Mouse (Mus musculus): ENCODE results near the gene Cep128. TPM values are rescaled to one million over a fixed set of nuclear protein-coding genes. Genes with fewer than 3 reads are reported as not detected.

Cep128 gene
- total RNA-seq, 1 experiment from 2014 or later = 5.4 TPM

DNA sequence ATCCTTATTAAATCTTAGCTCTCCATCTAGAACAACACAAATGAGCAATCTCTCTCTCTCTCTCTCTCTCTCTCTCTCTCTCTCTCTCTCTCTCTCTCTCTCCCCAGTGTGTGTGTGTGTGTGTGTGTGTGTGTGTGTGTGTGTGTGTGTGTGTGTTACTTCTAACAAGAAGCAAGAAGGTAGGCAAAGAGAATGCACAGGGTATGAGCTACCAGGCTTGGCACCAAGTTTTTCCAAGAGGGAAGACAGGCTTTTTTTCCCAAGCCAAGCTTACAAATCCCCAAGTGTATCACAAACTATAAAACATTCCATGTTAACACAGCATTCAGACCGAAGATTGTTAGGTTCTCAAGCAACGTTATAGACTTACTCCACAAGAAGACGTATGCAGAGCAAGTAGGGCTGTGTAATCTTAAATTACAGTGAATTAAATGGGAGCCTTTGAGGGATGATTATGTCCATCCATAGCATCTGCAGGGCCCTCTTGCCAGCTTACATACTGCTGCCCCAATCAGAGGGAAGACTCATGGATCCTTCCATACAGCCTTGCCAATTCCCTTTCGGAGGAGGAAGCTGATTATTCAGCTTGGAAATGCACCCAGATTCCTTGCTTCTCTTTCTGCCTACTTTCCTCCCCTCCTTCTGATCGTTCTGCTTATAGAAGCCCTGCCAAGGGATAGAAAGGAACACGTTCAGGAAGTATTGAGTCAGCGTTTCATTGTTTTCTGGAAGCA is 429.3 kb downstream of the Cep128 start:
- DNase-seq = no peak

Small RNAs within 50 kb of the gene (microRNA-seq; reads per million reads assigned to microRNA genes)
- 0 reads per million in 2 experiments for gene Gm44370

Other genes starting within 250 kb of the Cep128 start
- 1.3 and 1.8 TPM in 2 replicates for gene Tshr, start 154 bp upstream of the Cep128 start, total RNA-seq (2021)
- gene Gtf2a1, start 206.1 kb upstream of the Cep128 start, total RNA-seq (2021) = 39.9 and 50.1 TPM in 2 replicates